Comparison of ENCODE assay signal across 15 mouse cellular contexts in the genomic region with DNA sequence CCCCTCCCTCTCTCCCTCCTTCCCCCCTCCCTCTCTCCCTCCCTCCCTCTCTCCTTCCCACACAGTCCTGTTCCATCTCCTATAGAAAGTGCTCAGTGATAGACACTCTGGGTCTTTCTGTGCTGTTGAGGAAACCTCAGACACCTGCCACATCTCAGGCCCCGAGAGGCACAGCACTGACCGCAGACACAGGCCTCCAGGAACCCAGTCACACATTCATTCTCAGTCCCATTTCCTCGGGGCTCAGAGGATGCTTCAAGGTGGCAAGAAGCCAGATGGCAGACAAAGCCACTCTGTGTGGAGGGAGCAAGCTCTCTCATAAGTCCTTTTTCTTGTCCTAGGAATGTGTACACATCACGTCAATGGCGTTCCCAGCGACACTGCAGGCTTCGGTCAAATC.
DNase-seq lines count a peak whose midpoint lies in the region; ATAC-seq lines count a peak whose summit lies in the region.
"Had no signal": no experiment of that assay in that cellular context is flagged by ENCODE, and none has a peak within 500 bp of the region (broad histone marks: within the 10 kb centered on the region; RNA-seq: fewer than 3 reads in every experiment).

No protein-coding gene starts in this region.

- WGBS in forebrain, embryonic 15.5 days: 51% methylated on average over 7 of the region's 7 CpGs
- WGBS in forebrain, embryonic 11.5 days: 86% methylated on average over 7 of the region's 7 CpGs
- 51% methylated on average over 7 of the region's 7 CpGs for WGBS in lung, embryonic 16.5 days
- 74% methylated on average over 7 of the region's 7 CpGs for WGBS in embryonic facial prominence, embryonic 14.5 days

- H3K27me3 ChIP-seq in forebrain, embryonic 15.5 days: no peaks in the 10 kb centered on the region
- H3K27me3 ChIP-seq in forebrain, embryonic 11.5 days (ENCODE audit: control insufficient read depth, insufficient read depth, low read length): no peaks in the 10 kb centered on the region
- no peaks in the 10 kb centered on the region for H3K27me3 ChIP-seq in lung, embryonic 16.5 days (ENCODE audit: control insufficient read depth, insufficient read depth, low read depth, low read length)
- no peaks in the 10 kb centered on the region for H3K27me3 ChIP-seq in embryonic facial prominence, embryonic 14.5 days (replicated peaks; ENCODE audit: control insufficient read depth, insufficient read depth, low read length)
- H3K27me3 ChIP-seq: megakaryocyte, embryonic 14.5 days; stomach, embryonic 15.5 days had no signal

- 0 out of 2 replicates have a peak, but pooled peaks have one; percentile 9 for ATAC-seq in forebrain, embryonic 15.5 days (replicated peaks)
- no peak for ATAC-seq in forebrain, embryonic 11.5 days (replicated peaks; ENCODE audit: low FRiP score)
- peak; percentile 55 for ATAC-seq in lung, embryonic 16.5 days (ENCODE audit: low read depth)
- 0 out of 2 replicates have a peak, but pooled peaks have one; percentile 30 for ATAC-seq in embryonic facial prominence, embryonic 14.5 days (ENCODE audit: low read depth)

- no peak overlapping the region for H3K4me3 ChIP-seq in forebrain, embryonic 15.5 days
- H3K4me3 ChIP-seq in forebrain, embryonic 11.5 days (ENCODE audit: low read depth, low read length): no peak overlapping the region
- no peak overlapping the region for H3K4me3 ChIP-seq in lung, embryonic 16.5 days (ENCODE audit: low read length)
- H3K4me3 ChIP-seq in embryonic facial prominence, embryonic 14.5 days (ENCODE audit: low read depth, low read length): no peak overlapping the region
- H3K4me3 ChIP-seq: left cerebral cortex, adult 2 months; stomach, embryonic 15.5 days had no signal

- H3K36me3 ChIP-seq in forebrain, embryonic 15.5 days: no peaks in the 10 kb centered on the region
- H3K36me3 ChIP-seq in forebrain, embryonic 11.5 days (ENCODE audit: control insufficient read depth, insufficient read depth, low read length): no peaks in the 10 kb centered on the region
- no peaks in the 10 kb centered on the region for H3K36me3 ChIP-seq in lung, embryonic 16.5 days (ENCODE audit: control insufficient read depth, insufficient read depth, low read length)
- no peaks in the 10 kb centered on the region for H3K36me3 ChIP-seq in embryonic facial prominence, embryonic 14.5 days (ENCODE audit: control insufficient read depth, insufficient read depth, low read length)
- H3K36me3 ChIP-seq: stomach, embryonic 15.5 days had no signal

- no peak for DNase-seq in forebrain, embryonic 11.5 days (ENCODE audit: low spot score)
- no peak for DNase-seq in lung, postnatal 36 days
- DNase-seq in embryonic facial prominence, embryonic 14.5 days (ENCODE audit: low spot score): peak; percentile 14
- DNase-seq in layer of hippocampus, postnatal 10 days (ENCODE audit: low spot score in 2 of 2): peak; percentile 30 to 44
- no peak for DNase-seq in ovary, adult 18-20 months (ENCODE audit: low spot score)
- DNase-seq in spleen, postnatal 36 days (ENCODE audit: low spot score in 2 of 2): no peak
- DNase-seq: adrenal gland, postnatal 25 days; gastrocnemius, postnatal 14 days; kidney, adult 8-10 months had no signal

- no peak overlapping the region for H3K27ac ChIP-seq in forebrain, embryonic 15.5 days (replicated peaks)
- H3K27ac ChIP-seq in forebrain, embryonic 11.5 days (ENCODE audit: low read depth, low read length): no peak overlapping the region
- no peak overlapping the region for H3K27ac ChIP-seq in lung, embryonic 16.5 days (ENCODE audit: low read length)
- H3K27ac ChIP-seq in embryonic facial prominence, embryonic 14.5 days (replicated peaks; ENCODE audit: low read depth, low read length): no peak overlapping the region
- H3K27ac ChIP-seq: left cerebral cortex, adult 2 months; liver, embryonic 14.5 days; stomach, embryonic 15.5 days had no signal

- peaks cover 19% of the 10 kb centered on the region for H3K4me1 ChIP-seq in forebrain, embryonic 15.5 days
- H3K4me1 ChIP-seq in forebrain, embryonic 11.5 days (replicated peaks; ENCODE audit: control insufficient read depth, insufficient read depth, low read length): no peaks in the 10 kb centered on the region
- peaks cover 8% of the 10 kb centered on the region for H3K4me1 ChIP-seq in lung, embryonic 16.5 days (replicated peaks; ENCODE audit: control insufficient read depth, insufficient read depth, low read length)
- no peaks in the 10 kb centered on the region; the same call in 1 of the 2 replicates for H3K4me1 ChIP-seq in embryonic facial prominence, embryonic 14.5 days (ENCODE audit: control insufficient read depth, insufficient read depth, low read length)
- H3K4me1 ChIP-seq: megakaryocyte, embryonic 14.5 days had no signal

- H3K4me2 ChIP-seq in forebrain, embryonic 15.5 days (replicated peaks): no peak overlapping the region
- H3K4me2 ChIP-seq in forebrain, embryonic 11.5 days (ENCODE audit: low read depth, low read length, severe bottlenecking): no peak overlapping the region
- H3K4me2 ChIP-seq in lung, embryonic 16.5 days (ENCODE audit: low read depth, low read length): no peak overlapping the region
- H3K4me2 ChIP-seq in embryonic facial prominence, embryonic 14.5 days (ENCODE audit: low read depth, low read length): no peak overlapping the region
- H3K4me2 ChIP-seq: stomach, embryonic 15.5 days had no signal

- no peak overlapping the region for H3K9ac ChIP-seq in forebrain, embryonic 15.5 days (replicated peaks)
- H3K9ac ChIP-seq in forebrain, embryonic 11.5 days (ENCODE audit: low read length): no peak overlapping the region
- no peak overlapping the region for H3K9ac ChIP-seq in lung, embryonic 16.5 days (ENCODE audit: low read length)
- no peak overlapping the region for H3K9ac ChIP-seq in embryonic facial prominence, embryonic 14.5 days (ENCODE audit: low read depth, low read length)
- H3K9ac ChIP-seq: liver, embryonic 14.5 days; stomach, embryonic 15.5 days had no signal

- no peaks in the 10 kb centered on the region for H3K9me3 ChIP-seq in forebrain, embryonic 15.5 days
- no peaks in the 10 kb centered on the region for H3K9me3 ChIP-seq in forebrain, embryonic 11.5 days (ENCODE audit: control insufficient read depth, low read length)
- H3K9me3 ChIP-seq in lung, embryonic 16.5 days (ENCODE audit: control insufficient read depth, low read length): no peaks in the 10 kb centered on the region
- H3K9me3 ChIP-seq in embryonic facial prominence, embryonic 14.5 days (ENCODE audit: control insufficient read depth, low read length): no peaks in the 10 kb centered on the region
- H3K9me3 ChIP-seq: stomach, embryonic 15.5 days had no signal

Comparison
In these comparisons a context has a peak if more than half of its experiments do, and no peak if none do; other contexts are left out.
1. DNase-seq: peak in embryonic facial prominence, embryonic 14.5 days (single experiment) and layer of hippocampus, postnatal 10 days (2 of 2); none in forebrain, embryonic 11.5 days (single experiment), lung, postnatal 36 days (single experiment), ovary, adult 18-20 months (single experiment) and spleen, postnatal 36 days (0 of 2).